Mouse (Mus musculus): ENCODE results near the gene Plpp7. TPM values are rescaled to one million over a fixed set of nuclear protein-coding genes. Genes with fewer than 3 reads are reported as not detected.

Gene Plpp7
- polyA plus RNA-seq, 1 experiment = 6.0 TPM

DNA sequence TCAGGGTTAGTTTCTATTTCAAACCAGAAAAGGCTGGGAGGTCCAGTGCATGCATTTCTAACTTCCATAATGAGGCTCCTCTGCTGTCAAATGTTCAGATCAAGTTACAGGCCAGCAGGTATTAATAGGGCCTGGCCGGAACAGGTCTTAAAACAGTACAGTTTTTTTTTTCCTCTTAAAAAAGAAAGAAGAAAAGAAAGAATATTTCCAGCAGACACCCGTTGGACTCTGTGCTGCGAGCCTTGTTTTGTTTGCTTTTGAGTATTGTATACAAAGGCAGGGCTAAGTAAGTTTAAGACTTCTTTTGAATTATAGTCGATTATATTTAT lies 58.4 kb downstream of the Plpp7 start:
- peaks cover 46% of the 10 kb centered on the region for H3K4me1 ChIP-seq (ENCODE audit: control insufficient read depth, insufficient read depth, low read length)

DNA sequence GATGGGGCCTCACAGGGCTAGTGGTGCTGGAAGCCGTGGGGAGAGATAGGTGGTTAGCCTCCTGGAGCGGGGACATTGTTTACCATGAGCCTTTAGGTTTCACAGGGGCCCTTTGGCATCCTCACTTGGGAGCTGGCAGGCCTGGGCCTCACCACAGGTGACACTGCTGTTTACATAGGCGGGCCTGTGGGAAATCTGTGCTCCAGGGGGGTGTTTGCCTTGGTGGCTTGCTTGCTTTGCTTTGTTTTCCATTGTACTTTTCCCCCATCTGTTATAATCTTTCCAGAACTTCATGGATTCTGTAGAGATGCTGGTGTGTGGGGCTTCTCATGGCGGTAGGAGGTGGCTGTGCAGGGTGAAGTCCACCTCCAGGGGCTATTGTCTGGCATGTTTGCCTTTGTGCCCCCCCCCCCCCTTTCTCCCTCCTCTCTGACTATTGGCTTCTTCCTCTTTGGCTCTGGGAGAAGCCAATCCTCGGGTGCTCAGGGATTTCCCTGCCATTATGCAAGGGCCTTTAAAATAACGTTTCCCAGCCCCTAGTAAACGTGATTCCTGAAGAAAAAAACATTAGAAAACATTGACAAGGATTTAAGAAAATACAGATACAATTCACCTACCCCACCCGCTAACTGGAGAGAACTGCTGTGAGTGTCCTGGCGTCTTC lies 59.1 kb downstream of the Plpp7 start:
- Histone ChIP-seq H3K36me3 (ENCODE audit: control insufficient read depth, insufficient read depth, low read length) (no peaks in the 10 kb centered on the region), H3K4me3 (ENCODE audit: insufficient read depth, low read depth, low read length) (no peak overlapping the region), H3K27ac (ENCODE audit: insufficient read depth, low read depth, low read length) (peak overlapping the region; percentile 59), H3K27me3 (replicated peaks; ENCODE audit: control insufficient read depth, insufficient read depth, low read length) (no peaks in the 10 kb centered on the region), H3K4me1 (ENCODE audit: control insufficient read depth, insufficient read depth, low read length) (peaks cover 53% of the 10 kb centered on the region)
- DNase-seq = no peak
- TF ChIP-seq CTCF (conservative IDR thresholded peaks at IDR 0.05; ENCODE audit: insufficient read depth, insufficient read length, low read depth, low read length) = no peak
- TF ChIP-seq POLR2A (IDR thresholded peaks at IDR 0.05; ENCODE audit: low read depth, low read length) = no peak
- 28% methylated on average over 9 of the region's 9 CpGs for WGBS

More for the DNA sequence above, 58.4 kb downstream of the Plpp7 start:
- peak overlapping the region; percentile 59 for H3K27ac ChIP-seq (ENCODE audit: insufficient read depth, low read depth, low read length)
- H3K4me3 ChIP-seq (ENCODE audit: insufficient read depth, low read depth, low read length) = no peak overlapping the region
- no peaks in the 10 kb centered on the region for H3K36me3 ChIP-seq (ENCODE audit: control insufficient read depth, insufficient read depth, low read length)
- H3K27me3 ChIP-seq (replicated peaks; ENCODE audit: control insufficient read depth, insufficient read depth, low read length) = no peaks in the 10 kb centered on the region
- no peak for DNase-seq
- WGBS = 10% methylated on average over 4 of the region's 4 CpGs
- TF ChIP-seq CTCF (conservative IDR thresholded peaks at IDR 0.05; ENCODE audit: insufficient read depth, insufficient read length, low read depth, low read length) (no peak), POLR2A (IDR thresholded peaks at IDR 0.05; ENCODE audit: low read depth, low read length) (no peak)

DNA sequence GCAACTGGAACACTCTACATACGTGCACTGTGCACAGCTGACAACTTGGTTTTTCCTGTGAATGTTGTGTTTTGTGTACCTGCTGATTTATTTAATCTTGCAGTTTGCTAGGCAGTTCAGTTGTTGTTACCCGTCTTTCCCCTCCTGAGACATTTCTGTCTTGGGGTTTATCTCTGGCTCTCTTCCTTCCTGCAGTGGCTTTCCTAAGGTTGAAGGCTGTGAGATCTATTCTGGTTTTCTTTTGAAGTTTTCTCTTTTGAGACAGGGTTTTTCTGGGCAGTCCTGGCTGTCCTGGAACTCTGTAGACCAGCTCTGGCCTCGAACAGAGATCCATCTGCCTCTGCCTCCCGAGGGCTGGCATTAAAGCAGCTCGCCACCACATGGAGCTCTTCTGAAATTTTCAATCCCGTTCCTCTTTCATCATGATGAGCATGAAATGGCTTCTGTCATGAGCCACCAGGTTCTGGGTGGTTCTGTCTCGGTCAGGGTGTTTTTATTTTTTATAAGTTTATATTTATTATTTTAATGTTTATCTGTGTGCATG lies 59.7 kb downstream of the Plpp7 start:
- H3K36me3 ChIP-seq (ENCODE audit: control insufficient read depth, insufficient read depth, low read length) = no peaks in the 10 kb centered on the region
- no peaks in the 10 kb centered on the region for H3K27me3 ChIP-seq (replicated peaks; ENCODE audit: control insufficient read depth, insufficient read depth, low read length)
- no peak overlapping the region for H3K4me3 ChIP-seq (ENCODE audit: insufficient read depth, low read depth, low read length)
- no peak for DNase-seq
- 35% methylated on average over 7 of the region's 7 CpGs for WGBS
- peaks cover 54% of the 10 kb centered on the region for H3K4me1 ChIP-seq (ENCODE audit: control insufficient read depth, insufficient read depth, low read length)
- no peak for TF ChIP-seq POLR2A (IDR thresholded peaks at IDR 0.05; ENCODE audit: low read depth, low read length)
- TF ChIP-seq CTCF (conservative IDR thresholded peaks at IDR 0.05; ENCODE audit: insufficient read depth, insufficient read length, low read depth, low read length) = no peak
- 0 out of 2 replicates have a peak overlapping the region, but pooled peaks have one; percentile 10 for H3K27ac ChIP-seq (ENCODE audit: insufficient read depth, low read depth, low read length)

DNA sequence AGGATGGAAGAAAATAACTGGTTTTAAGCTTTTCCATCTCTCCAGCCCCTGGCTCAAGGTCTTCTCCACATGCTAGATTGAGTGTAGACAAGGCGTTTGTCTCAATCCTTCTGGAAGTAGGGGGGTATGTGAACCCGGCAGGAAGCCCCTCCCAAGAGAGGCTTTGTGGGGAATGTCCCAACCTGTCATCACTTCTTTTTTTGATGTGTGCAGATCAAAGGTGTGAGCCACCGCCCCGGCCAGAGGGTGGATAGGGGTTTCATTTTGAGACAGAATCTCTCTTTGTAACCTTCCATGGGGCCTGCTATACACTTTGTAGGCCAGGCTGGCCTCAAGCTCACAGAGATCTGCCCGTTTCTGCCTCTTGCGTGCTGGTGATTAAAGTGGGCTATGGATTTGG lies 60.3 kb downstream of the Plpp7 start:
- Histone ChIP-seq H3K27me3 (replicated peaks; ENCODE audit: control insufficient read depth, insufficient read depth, low read length) (no peaks in the 10 kb centered on the region), H3K4me3 (ENCODE audit: insufficient read depth, low read depth, low read length) (no peak overlapping the region), H3K27ac (ENCODE audit: insufficient read depth, low read depth, low read length) (no peak overlapping the region), H3K4me1 (ENCODE audit: control insufficient read depth, insufficient read depth, low read length) (peaks cover 59% of the 10 kb centered on the region), H3K36me3 (ENCODE audit: control insufficient read depth, insufficient read depth, low read length) (no peaks in the 10 kb centered on the region)
- WGBS = 58% methylated on average over 6 of the region's 6 CpGs
- TF ChIP-seq CTCF (conservative IDR thresholded peaks at IDR 0.05; ENCODE audit: insufficient read depth, insufficient read length, low read depth, low read length) = no peak
- TF ChIP-seq POLR2A (IDR thresholded peaks at IDR 0.05; ENCODE audit: low read depth, low read length) = no peak
- DNase-seq = no peak

DNA sequence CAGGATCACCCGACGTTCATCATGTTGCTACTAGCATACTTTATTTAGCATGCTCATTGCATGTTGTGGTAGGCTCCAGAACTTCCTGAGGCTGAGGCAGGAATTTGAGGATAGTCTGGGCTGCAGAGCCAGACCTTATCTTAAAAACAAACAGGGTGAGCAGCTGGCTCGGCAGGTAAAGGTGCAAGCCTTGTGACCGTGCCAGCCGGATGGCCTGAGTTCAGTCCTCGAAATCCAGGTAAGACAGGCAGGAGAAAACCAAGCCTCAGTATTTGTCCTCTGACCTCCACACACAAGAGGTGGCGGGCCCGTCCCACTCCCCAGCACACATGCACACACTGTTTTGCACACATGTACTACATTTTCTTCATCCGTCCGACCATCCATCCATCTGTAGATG lies 61.3 kb downstream of the Plpp7 start:
- Histone ChIP-seq H3K27ac (ENCODE audit: insufficient read depth, low read depth, low read length) (no peak overlapping the region), H3K27me3 (replicated peaks; ENCODE audit: control insufficient read depth, insufficient read depth, low read length) (no peaks in the 10 kb centered on the region), H3K36me3 (ENCODE audit: control insufficient read depth, insufficient read depth, low read length) (no peaks in the 10 kb centered on the region), H3K4me3 (ENCODE audit: insufficient read depth, low read depth, low read length) (no peak overlapping the region), H3K4me1 (ENCODE audit: control insufficient read depth, insufficient read depth, low read length) (peaks cover 57% of the 10 kb centered on the region)
- no peak for DNase-seq
- no peak for TF ChIP-seq CTCF (conservative IDR thresholded peaks at IDR 0.05; ENCODE audit: insufficient read depth, insufficient read length, low read depth, low read length)
- TF ChIP-seq POLR2A (IDR thresholded peaks at IDR 0.05; ENCODE audit: low read depth, low read length) = no peak
- 43% methylated on average over 10 of the region's 10 CpGs for WGBS

DNA sequence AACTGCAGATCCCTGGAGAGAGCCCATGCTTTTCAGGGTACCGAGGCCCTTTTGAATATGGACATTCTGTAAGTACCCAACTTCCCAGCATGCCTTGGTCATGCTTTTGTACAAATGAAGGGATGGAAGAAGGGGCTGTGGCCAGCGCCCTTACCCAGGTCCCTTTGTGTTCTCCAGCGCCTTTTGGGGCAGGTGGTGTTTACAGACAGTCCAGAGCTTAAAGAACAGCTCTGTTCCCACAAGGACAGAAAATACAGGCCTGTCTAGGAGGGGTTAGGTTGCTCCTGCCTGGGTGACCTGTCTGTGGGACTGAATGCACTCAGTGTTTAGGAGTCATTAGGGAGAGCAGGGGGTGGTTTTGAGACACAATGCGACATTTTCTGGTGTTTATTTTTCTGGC lies 62.0 kb downstream of the Plpp7 start:
- no peak for DNase-seq
- WGBS = 51% methylated on average over 4 of the region's 4 CpGs
- H3K27ac ChIP-seq (ENCODE audit: insufficient read depth, low read depth, low read length) = no peak overlapping the region
- no peaks in the 10 kb centered on the region for H3K27me3 ChIP-seq (replicated peaks; ENCODE audit: control insufficient read depth, insufficient read depth, low read length)
- no peak overlapping the region for H3K4me3 ChIP-seq (ENCODE audit: insufficient read depth, low read depth, low read length)
- TF ChIP-seq CTCF (conservative IDR thresholded peaks at IDR 0.05; ENCODE audit: insufficient read depth, insufficient read length, low read depth, low read length) (no peak), POLR2A (IDR thresholded peaks at IDR 0.05; ENCODE audit: low read depth, low read length) (no peak)
- H3K4me1 ChIP-seq (ENCODE audit: control insufficient read depth, insufficient read depth, low read length) = peaks cover 57% of the 10 kb centered on the region
- no peaks in the 10 kb centered on the region for H3K36me3 ChIP-seq (ENCODE audit: control insufficient read depth, insufficient read depth, low read length)

DNA sequence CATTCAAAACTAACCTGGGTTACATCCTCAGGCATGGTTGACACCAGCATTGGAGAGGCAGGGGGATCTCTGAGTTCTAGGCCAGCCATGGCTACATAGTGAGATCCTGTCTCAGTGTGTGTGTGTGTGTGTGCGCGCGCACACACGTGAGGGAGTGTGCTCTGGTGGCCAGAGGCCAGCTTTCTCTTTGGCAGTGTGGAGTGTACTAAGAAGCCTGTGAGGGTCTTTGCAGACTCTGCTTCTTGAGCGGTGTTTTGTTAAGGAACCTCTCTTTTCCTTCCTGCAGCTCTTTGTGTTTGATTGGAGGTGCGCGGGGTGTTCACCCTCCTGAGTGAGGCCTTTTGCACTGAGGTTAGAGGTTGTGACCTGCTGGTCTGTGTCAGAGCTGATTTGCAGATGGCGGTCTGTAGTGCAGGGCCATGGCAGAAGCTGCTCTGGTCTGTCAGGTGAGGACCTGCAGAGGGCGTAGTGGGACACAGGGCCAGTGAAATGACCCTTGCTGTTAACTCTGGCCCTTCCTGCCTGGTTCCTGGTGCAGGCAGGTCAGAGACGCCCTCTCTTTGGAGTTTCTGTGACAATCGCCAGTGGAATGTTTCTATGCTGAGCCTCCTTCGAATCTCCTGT lies 63.4 kb downstream of the Plpp7 start:
- Histone ChIP-seq H3K4me1 (ENCODE audit: control insufficient read depth, insufficient read depth, low read length) (peaks cover 51% of the 10 kb centered on the region), H3K27ac (ENCODE audit: insufficient read depth, low read depth, low read length) (no peak overlapping the region), H3K4me3 (ENCODE audit: insufficient read depth, low read depth, low read length) (no peak overlapping the region), H3K27me3 (replicated peaks; ENCODE audit: control insufficient read depth, insufficient read depth, low read length) (no peaks in the 10 kb centered on the region), H3K36me3 (ENCODE audit: control insufficient read depth, insufficient read depth, low read length) (no peaks in the 10 kb centered on the region)
- 52% methylated on average over 12 of the region's 12 CpGs for WGBS
- no peak for DNase-seq
- TF ChIP-seq CTCF (conservative IDR thresholded peaks at IDR 0.05; ENCODE audit: insufficient read depth, insufficient read length, low read depth, low read length) = peak; percentile 48
- no peak for TF ChIP-seq POLR2A (IDR thresholded peaks at IDR 0.05; ENCODE audit: low read depth, low read length)

Other genes with a start within 250 kb of the Plpp7 start
- gene Fibcd1, start 249.5 kb upstream of the Plpp7 start, polyA plus RNA-seq (2012; rRNA removed) = 0.03 and 0.05 TPM in 2 replicates
- gene Lamc3, start 208.2 kb upstream of the Plpp7 start, polyA plus RNA-seq (2012; rRNA removed) = 20.7 and 24.8 TPM in 2 replicates
- 152 and 177 TPM in 2 replicates for gene Aif1l, start 145.4 kb upstream of the Plpp7 start, polyA plus RNA-seq (2012; rRNA removed)
- 41.3 and 41.8 TPM in 2 replicates for gene Nup214, start 121.1 kb upstream of the Plpp7 start, polyA plus RNA-seq (2012; rRNA removed)
- gene Fam78a, start 10.7 kb upstream of the Plpp7 start, polyA plus RNA-seq (2012; rRNA removed) = 2.6 and 4.9 TPM in 2 replicates
- gene Prrc2b, start 55.6 kb downstream of the Plpp7 start, polyA plus RNA-seq (2012; rRNA removed) = 42.5 and 43.5 TPM in 2 replicates
- gene Pomt1, start 141.1 kb downstream of the Plpp7 start, polyA plus RNA-seq (2012; rRNA removed) = 30.2 and 37.2 TPM in 2 replicates
- gene Uck1, start 164.6 kb downstream of the Plpp7 start, polyA plus RNA-seq (2012; rRNA removed) = 134 and 147 TPM in 2 replicates
- 30.8 and 31.2 TPM in 2 replicates for gene Golga2, start 191.9 kb downstream of the Plpp7 start, polyA plus RNA-seq (2012; rRNA removed)
- 191 and 242 TPM in 2 replicates for gene Swi5, start 192.5 kb downstream of the Plpp7 start, polyA plus RNA-seq (2012; rRNA removed)

All from kidney, adult 2 months (tissue).